Mouse (Mus musculus): ENCODE results near the gene Ubash3b. TPM values are rescaled to one million over a fixed set of nuclear protein-coding genes. Genes with fewer than 3 reads are reported as not detected.

The Ubash3b gene
- total RNA-seq, 1 experiment: 2.8 TPM

DNA sequence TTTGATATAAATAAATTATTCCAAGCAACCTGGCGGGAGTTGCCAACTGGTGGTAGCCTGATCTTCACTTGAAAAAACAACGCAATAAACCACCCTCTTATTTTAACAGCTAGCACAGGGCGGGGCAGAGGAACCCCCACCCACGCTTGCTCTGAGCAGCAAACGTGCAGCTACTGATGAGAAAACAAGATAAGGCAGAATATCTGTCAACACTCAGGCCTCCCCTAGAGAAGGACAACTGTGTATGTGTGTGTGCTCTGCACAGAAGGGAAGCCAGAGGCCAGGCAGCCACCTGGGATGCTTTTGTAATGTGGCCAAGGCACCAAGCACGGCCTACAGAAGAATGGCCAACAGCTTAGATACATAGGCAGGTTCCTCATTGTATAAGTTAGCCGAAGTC is 43.4 kb downstream of the Ubash3b start:
- in situ Hi-C loops (cut with MboI; ENCODE audit: low sequenced_read_pairs in 2 of 2, unreplicated experiment in 2 of 2): no loop called here
- Histone ChIP-seq H3K27ac (ENCODE audit: insufficient read depth, low read depth, low read length, poor library complexity, severe bottlenecking) (no peak overlapping the region), H3K9me3 (ENCODE audit: control insufficient read depth, insufficient read depth, low read depth, low read length) (no peaks in the 10 kb centered on the region), H3K36me3 (ENCODE audit: control insufficient read depth, insufficient read depth, low read length, poor library complexity, severe bottlenecking) (no peaks in the 10 kb centered on the region), H3K9ac (ENCODE audit: insufficient read depth, low read depth, low read length, poor library complexity, severe bottlenecking) (no peak overlapping the region), H3K4me1 (ENCODE audit: control insufficient read depth in 2 of 2, insufficient read depth in 2 of 2, low read length in 2 of 2, poor library complexity in 1 of 2) (no peaks in the 10 kb centered on the region), H3K4me3 (ENCODE audit: insufficient read depth in 1 of 2, low read depth in 1 of 2, low read length in 2 of 2, poor library complexity in 1 of 2, severe bottlenecking in 1 of 2) (no peak overlapping the region)
- no peak for DNase-seq (ENCODE audit: low read depth, low spot score)
- TF ChIP-seq HCFC1 (IDR thresholded peaks at IDR 0.05; ENCODE audit: borderline replicate concordance, insufficient read depth, low read length): no peak
- no peak for TF ChIP-seq MAFK (IDR thresholded peaks at IDR 0.05; ENCODE audit: insufficient read depth, low read depth, low read length)
- TF ChIP-seq ZC3H11A (IDR thresholded peaks at IDR 0.05; ENCODE audit: borderline replicate concordance, low read depth, low read length): no peak
- no peak for TF ChIP-seq CHD2 (IDR thresholded peaks at IDR 0.05; ENCODE audit: low read depth, low read length)
- TF ChIP-seq ZNF384 (IDR thresholded peaks at IDR 0.05; ENCODE audit: low read depth, low read length): no peak

DNA sequence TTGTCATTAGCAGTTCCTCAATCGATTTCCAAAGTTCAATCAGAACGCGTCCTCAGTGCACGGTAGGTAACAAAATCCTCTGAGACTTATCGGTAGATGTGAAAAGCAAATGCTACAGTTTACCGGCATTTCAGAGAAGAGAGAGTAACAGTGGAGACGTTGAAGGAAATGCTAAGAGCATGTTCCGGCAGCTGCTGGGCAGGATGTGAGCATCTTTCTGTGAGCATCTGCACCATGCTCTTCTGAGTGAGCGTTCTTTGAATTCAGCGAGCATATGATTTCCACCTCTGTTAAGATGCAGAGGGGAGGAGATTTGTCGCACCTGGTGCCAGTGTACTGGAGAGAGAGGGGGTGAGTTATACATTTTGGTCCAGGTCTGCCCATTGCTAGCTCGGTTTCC is 45.4 kb downstream of the Ubash3b start:
- Histone ChIP-seq H3K4me1 (ENCODE audit: control insufficient read depth in 2 of 2, insufficient read depth in 2 of 2, low read length in 2 of 2, poor library complexity in 1 of 2) (no peaks in the 10 kb centered on the region), H3K9ac (ENCODE audit: insufficient read depth, low read depth, low read length, poor library complexity, severe bottlenecking) (no peak overlapping the region), H3K36me3 (ENCODE audit: control insufficient read depth, insufficient read depth, low read length, poor library complexity, severe bottlenecking) (no peaks in the 10 kb centered on the region), H3K27ac (ENCODE audit: insufficient read depth, low read depth, low read length, poor library complexity, severe bottlenecking) (no peak overlapping the region), H3K9me3 (ENCODE audit: control insufficient read depth, insufficient read depth, low read depth, low read length) (no peaks in the 10 kb centered on the region), H3K4me3 (ENCODE audit: insufficient read depth in 1 of 2, low read depth in 1 of 2, low read length in 2 of 2, poor library complexity in 1 of 2, severe bottlenecking in 1 of 2) (no peak overlapping the region)
- in situ Hi-C loops (cut with MboI; ENCODE audit: low sequenced_read_pairs in 2 of 2, unreplicated experiment in 2 of 2): no loop called here
- no peak for TF ChIP-seq MAFK (IDR thresholded peaks at IDR 0.05; ENCODE audit: insufficient read depth, low read depth, low read length)
- TF ChIP-seq ZNF384 (IDR thresholded peaks at IDR 0.05; ENCODE audit: low read depth, low read length): no peak
- no peak for DNase-seq (ENCODE audit: low read depth, low spot score)

DNA sequence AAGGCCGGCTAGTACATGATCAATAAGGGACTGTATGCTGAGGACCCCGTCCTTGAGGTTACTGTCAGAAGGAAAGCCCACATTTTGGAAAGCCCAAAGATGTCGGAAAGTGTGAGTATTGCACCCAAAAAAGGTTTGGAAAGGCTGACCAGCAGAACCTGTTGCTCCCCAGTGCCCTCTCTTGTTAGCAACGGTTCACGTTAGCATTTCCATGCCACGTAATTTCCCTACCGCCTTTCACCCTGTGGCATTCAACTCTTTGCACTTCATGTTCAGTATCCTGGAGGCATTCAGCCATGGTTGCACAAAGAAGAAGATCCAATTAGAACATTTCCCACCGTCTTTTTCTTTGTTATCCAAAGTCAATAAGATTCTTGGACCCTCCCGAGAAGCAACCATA is 47.1 kb downstream of the Ubash3b start:
- no peaks in the 10 kb centered on the region for H3K4me1 ChIP-seq (ENCODE audit: control insufficient read depth in 2 of 2, insufficient read depth in 2 of 2, low read length in 2 of 2, poor library complexity in 1 of 2)
- TF ChIP-seq MAFK (IDR thresholded peaks at IDR 0.05; ENCODE audit: insufficient read depth, low read depth, low read length) (no peak), HCFC1 (IDR thresholded peaks at IDR 0.05; ENCODE audit: borderline replicate concordance, insufficient read depth, low read length) (no peak), ZNF384 (IDR thresholded peaks at IDR 0.05; ENCODE audit: low read depth, low read length) (no peak), CHD2 (IDR thresholded peaks at IDR 0.05; ENCODE audit: low read depth, low read length) (no peak), ZC3H11A (IDR thresholded peaks at IDR 0.05; ENCODE audit: borderline replicate concordance, low read depth, low read length) (no peak)
- H3K27ac ChIP-seq (ENCODE audit: insufficient read depth, low read depth, low read length, poor library complexity, severe bottlenecking): no peak overlapping the region
- H3K4me3 ChIP-seq (ENCODE audit: insufficient read depth in 1 of 2, low read depth in 1 of 2, low read length in 2 of 2, poor library complexity in 1 of 2, severe bottlenecking in 1 of 2): no peak overlapping the region
- no peaks in the 10 kb centered on the region for H3K36me3 ChIP-seq (ENCODE audit: control insufficient read depth, insufficient read depth, low read length, poor library complexity, severe bottlenecking)
- no peaks in the 10 kb centered on the region for H3K9me3 ChIP-seq (ENCODE audit: control insufficient read depth, insufficient read depth, low read depth, low read length)
- no peak overlapping the region for H3K9ac ChIP-seq (ENCODE audit: insufficient read depth, low read depth, low read length, poor library complexity, severe bottlenecking)
- DNase-seq (ENCODE audit: low read depth, low spot score): no peak
- in situ Hi-C loops (cut with MboI; ENCODE audit: low sequenced_read_pairs in 2 of 2, unreplicated experiment in 2 of 2): no loop called here

DNA sequence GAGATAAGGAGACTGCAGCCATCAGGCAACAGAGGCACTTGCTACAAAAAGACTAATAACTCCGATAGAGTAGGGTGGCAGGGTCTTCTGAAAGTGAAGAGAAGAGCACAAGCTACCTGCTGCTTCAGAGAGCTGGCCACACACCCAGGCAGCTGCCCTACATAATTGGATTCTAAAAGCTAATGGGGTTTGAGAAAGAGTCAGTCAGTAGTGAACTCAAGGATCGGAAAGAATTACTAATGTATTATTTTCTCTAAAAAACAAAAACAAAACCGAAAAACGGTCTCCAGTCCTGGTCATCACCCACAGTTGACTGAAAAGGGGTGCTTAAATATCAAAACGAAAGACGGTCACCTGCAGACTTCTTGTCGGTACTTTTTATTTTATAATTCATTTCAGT is 51.7 kb downstream of the Ubash3b start:
- no peak overlapping the region for H3K27ac ChIP-seq (ENCODE audit: insufficient read depth, low read depth, low read length, poor library complexity, severe bottlenecking)
- H3K4me3 ChIP-seq (ENCODE audit: insufficient read depth in 1 of 2, low read depth in 1 of 2, low read length in 2 of 2, poor library complexity in 1 of 2, severe bottlenecking in 1 of 2): no peak overlapping the region
- no peaks in the 10 kb centered on the region for H3K9me3 ChIP-seq (ENCODE audit: control insufficient read depth, insufficient read depth, low read depth, low read length)
- no peak for DNase-seq (ENCODE audit: low read depth, low spot score)
- TF ChIP-seq CHD2 (IDR thresholded peaks at IDR 0.05; ENCODE audit: low read depth, low read length): no peak
- no peak for TF ChIP-seq ZNF384 (IDR thresholded peaks at IDR 0.05; ENCODE audit: low read depth, low read length)
- no peak for TF ChIP-seq ZC3H11A (IDR thresholded peaks at IDR 0.05; ENCODE audit: borderline replicate concordance, low read depth, low read length)
- TF ChIP-seq MAFK (IDR thresholded peaks at IDR 0.05; ENCODE audit: insufficient read depth, low read depth, low read length): no peak
- no peak for TF ChIP-seq HCFC1 (IDR thresholded peaks at IDR 0.05; ENCODE audit: borderline replicate concordance, insufficient read depth, low read length)
- H3K4me1 ChIP-seq (ENCODE audit: control insufficient read depth in 2 of 2, insufficient read depth in 2 of 2, low read length in 2 of 2, poor library complexity in 1 of 2): peaks cover 2 to 5% of the 10 kb centered on the region in 2 experiments; a peak in 1 of 4 replicates
- in situ Hi-C loops (cut with MboI; ENCODE audit: low sequenced_read_pairs in 2 of 2, unreplicated experiment in 2 of 2): no loop called here
- H3K36me3 ChIP-seq (ENCODE audit: control insufficient read depth, insufficient read depth, low read length, poor library complexity, severe bottlenecking): no peaks in the 10 kb centered on the region
- no peak overlapping the region for H3K9ac ChIP-seq (ENCODE audit: insufficient read depth, low read depth, low read length, poor library complexity, severe bottlenecking)
